Mouse (Mus musculus): Measurements from ENCODE around the gene Ccdc28b. TPM values are rescaled to one million over a fixed set of nuclear protein-coding genes. Genes with fewer than 3 reads are reported as not detected.

Gene Ccdc28b
- polyA plus RNA-seq (2015; fragmentation: Nextera tagmentation; extraction: Ambion mirVana): 47.3 and 52.4 TPM in 2 replicates

DNA sequence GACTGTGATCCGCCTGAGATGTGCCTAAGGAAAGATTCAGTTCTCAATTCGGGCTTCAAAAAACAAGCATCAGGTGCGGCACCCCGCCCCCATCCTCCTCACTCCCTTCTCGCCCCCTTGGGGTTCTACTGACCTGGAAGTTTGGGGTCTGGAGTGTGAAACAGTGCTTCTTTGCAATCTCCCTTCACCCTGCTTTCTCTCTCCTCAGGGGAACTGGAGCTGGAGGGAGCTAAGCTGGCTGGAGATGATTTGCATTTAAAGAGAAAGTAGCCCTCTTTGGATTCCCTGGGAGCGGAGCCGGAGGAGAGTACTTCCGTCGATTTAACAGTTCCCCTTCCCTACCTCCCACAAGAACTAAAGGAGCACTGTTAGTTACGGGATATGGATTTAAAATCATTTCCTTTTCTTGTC is at the start of gene Ccdc28b:
TSS of gene Ccdc28b (minus strand) at position 267 of the 411 bp plus-strand sequence.
- 0% methylated on average over 10 of the region's 10 CpGs for WGBS
- peak within 1 kb of the TSS; percentile 87 for H3K4me2 ChIP-seq
- H3K27ac ChIP-seq: peak within 1 kb of the TSS; percentile 89
- H3K36me3 ChIP-seq: peaks cover 23% of the 10 kb centered on the region
- H3K9ac ChIP-seq: peak within 1 kb of the TSS; percentile 84
- peak within 1 kb of the TSS; percentile 77 for H3K4me3 ChIP-seq
- H3K27me3 ChIP-seq: no peaks in the 10 kb centered on the region
- peak; percentile 33 for ATAC-seq (replicated peaks; ENCODE audit: insufficient number of reproducible peaks, insufficient read depth, low FRiP score, low read depth)
- no peaks in the 10 kb centered on the region for H3K9me3 ChIP-seq (replicated peaks)
- peaks cover 42% of the 10 kb centered on the region for H3K4me1 ChIP-seq (replicated peaks)

DNA sequence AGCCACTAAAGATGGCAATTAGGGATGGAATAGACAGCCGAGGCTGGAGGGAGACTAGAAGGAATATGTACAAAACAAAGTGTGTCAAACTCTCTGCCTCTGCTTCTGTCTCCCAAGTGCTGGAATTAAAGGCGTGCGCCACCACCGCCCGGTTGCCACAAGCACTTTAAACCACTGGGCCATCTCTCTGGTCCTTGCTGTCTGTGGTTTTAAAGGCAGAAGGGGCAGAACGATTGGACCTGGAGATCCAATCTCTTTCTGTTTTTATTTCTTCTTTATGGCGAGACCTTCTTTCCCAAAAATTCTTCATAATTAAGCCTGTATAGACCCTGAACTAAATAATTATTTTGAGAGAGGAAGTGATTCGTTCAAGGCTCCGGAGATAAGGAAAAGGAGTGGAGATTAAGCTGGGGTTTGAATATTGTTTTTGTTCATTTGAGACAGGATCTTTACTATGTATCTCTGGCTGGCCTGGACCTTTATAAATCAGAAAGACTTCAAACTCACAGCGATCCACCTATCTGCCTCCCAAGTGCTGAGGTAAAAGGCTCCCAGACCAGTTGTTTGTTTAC is 49.2 kb upstream of the Ccdc28b start:
- peak overlapping the region; percentile 95 for H3K27ac ChIP-seq
- H3K4me3 ChIP-seq: peak overlapping the region; percentile 84
- peak overlapping the region; percentile 77 for H3K4me2 ChIP-seq
- peaks cover 14% of the 10 kb centered on the region for H3K4me1 ChIP-seq (replicated peaks)
- H3K9me3 ChIP-seq (replicated peaks): no peaks in the 10 kb centered on the region
- ATAC-seq (replicated peaks; ENCODE audit: insufficient number of reproducible peaks, insufficient read depth, low FRiP score, low read depth): no peak; the same call in 1 of the 2 replicates
- peak overlapping the region; percentile 81 for H3K9ac ChIP-seq
- H3K27me3 ChIP-seq: no peaks in the 10 kb centered on the region
- WGBS: 4% methylated on average over 10 of the region's 10 CpGs
- H3K36me3 ChIP-seq: peaks cover 16% of the 10 kb centered on the region

DNA sequence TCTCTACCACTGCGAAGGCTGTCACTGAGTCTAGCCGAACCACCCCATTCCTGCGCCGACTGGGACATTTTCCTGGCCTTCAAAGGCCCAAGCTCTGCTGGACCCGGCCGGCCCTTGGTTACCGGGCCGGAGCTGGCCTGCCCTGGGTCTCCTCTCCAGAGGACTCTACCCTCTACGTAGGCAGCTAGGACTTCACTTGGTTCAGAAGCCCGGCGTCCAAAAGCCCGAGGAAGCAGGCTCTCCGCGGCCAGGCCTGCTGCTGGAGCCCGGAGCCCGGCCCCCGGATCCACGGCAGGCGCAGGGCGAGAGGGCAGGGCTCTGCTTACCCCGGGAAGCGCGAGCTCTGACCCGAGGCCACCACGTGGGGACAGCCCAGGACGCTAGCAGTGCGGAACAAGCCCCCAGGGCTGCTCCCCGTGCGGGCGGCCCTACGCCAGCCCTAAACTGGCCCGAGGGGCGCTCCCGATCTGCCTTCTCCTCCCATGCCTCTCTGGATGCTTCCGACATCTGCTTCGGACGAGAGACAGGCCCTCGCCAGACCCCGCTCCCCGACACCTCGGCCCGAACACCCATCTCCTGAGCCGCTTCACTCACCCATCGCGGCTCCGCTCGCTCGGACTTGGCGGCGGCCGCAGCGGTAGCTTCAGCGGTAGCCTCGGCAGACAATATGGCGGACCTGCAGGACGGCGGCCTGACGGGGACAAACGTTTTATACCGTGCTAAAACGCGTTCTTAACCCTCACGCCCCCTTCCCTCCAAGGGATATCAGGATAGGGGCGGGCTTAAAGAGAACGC is 48.5 kb upstream of the Ccdc28b start, which contains the start of gene Kpna6:
TSS of gene Kpna6 (minus strand) at position 685 of the 795 bp plus-strand sequence.
- Histone ChIP-seq H3K27ac (peak within 1 kb of the TSS; percentile 95), H3K9ac (peak within 1 kb of the TSS; percentile 81), H3K36me3 (peaks cover 14% of the 10 kb centered on the region; the same call in 1 of the 2 replicates), H3K9me3 (replicated peaks) (no peaks in the 10 kb centered on the region), H3K27me3 (no peaks in the 10 kb centered on the region), H3K4me2 (peak within 1 kb of the TSS; percentile 77), H3K4me3 (peak within 1 kb of the TSS; percentile 84), H3K4me1 (replicated peaks) (peaks cover 14% of the 10 kb centered on the region)
- peak; percentile 93 for ATAC-seq (replicated peaks; ENCODE audit: insufficient number of reproducible peaks, insufficient read depth, low FRiP score, low read depth)
- WGBS: under 1% methylated on average over 64 of the region's 65 CpGs

DNA sequence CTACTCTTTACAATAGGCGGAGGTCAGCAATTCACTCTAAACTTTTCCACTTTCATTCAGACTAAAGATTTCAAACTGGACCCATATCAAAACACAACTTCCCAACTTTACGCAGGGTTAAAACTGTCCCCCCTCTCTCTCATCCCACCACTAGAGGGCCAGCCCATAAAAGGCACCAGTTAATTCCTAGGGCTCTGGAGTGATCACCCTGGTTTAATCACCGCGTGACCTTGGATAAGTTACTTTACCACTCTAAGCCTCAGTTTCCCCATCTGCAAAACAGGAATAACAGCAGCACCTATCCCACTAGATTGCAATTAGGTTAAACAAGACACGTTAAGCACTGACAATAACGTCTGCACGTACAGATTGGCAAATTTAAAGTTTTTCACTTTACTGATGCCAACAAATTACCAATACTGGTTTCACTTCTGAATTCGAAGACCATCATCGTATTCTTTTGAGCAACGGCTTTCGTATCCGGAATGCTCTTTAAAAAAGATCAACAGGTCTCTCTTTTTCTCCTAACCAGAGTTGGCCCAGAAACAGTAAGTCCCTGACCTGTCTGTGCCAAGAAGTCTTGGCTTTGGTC is 47.8 kb upstream of the Ccdc28b start:
- no peak; the same call in 1 of the 2 replicates for ATAC-seq (replicated peaks; ENCODE audit: insufficient number of reproducible peaks, insufficient read depth, low FRiP score, low read depth)
- H3K4me3 ChIP-seq: peak overlapping the region; percentile 84
- 5% methylated on average over 12 of the region's 12 CpGs for WGBS

DNA sequence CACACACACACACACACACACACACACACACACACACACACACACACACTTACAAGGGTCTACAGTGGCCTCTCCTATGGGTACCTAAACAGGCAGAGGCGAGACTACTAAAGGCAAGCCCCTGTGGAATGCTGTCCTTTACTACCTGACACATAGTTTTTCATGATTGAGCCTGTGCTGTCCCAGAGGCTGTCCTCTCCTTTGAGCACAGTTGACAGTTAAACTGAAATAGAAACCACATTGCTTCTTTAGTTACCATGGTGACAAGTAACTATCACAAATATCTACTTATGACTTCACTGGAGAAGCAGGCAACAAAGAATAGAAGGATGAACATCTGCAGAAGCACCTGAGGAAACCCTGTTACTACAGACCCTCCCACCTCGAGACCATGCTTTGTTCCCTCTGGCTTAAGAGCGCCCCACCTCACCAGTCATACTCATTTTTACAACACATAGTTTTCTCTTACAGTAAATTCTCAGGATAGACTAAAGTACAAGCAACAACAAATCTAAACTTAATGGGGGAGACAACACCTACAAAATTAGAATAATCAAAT is 38.6 kb upstream of the Ccdc28b start:
- no peaks in the 10 kb centered on the region for H3K9me3 ChIP-seq (replicated peaks)
- H3K4me1 ChIP-seq (replicated peaks): no peaks in the 10 kb centered on the region
- H3K4me3 ChIP-seq: no peak overlapping the region
- no peak overlapping the region for H3K4me2 ChIP-seq
- H3K36me3 ChIP-seq: peaks cover 51% of the 10 kb centered on the region
- H3K27ac ChIP-seq: no peak overlapping the region
- ATAC-seq (replicated peaks; ENCODE audit: insufficient number of reproducible peaks, insufficient read depth, low FRiP score, low read depth): no peak
- WGBS: 75% methylated on average over 3 of the region's 3 CpGs
- H3K27me3 ChIP-seq: no peaks in the 10 kb centered on the region
- H3K9ac ChIP-seq: no peak overlapping the region

More for the DNA sequence above, 47.8 kb upstream of the Ccdc28b start:
- Histone ChIP-seq H3K4me2 (peak overlapping the region; percentile 77), H3K27ac (peak overlapping the region; percentile 95), H3K27me3 (no peaks in the 10 kb centered on the region), H3K9ac (peak overlapping the region; percentile 81), H3K4me1 (replicated peaks) (peaks cover 14% of the 10 kb centered on the region), H3K9me3 (replicated peaks) (no peaks in the 10 kb centered on the region), H3K36me3 (peaks cover 12% of the 10 kb centered on the region; the same call in 1 of the 2 replicates)

DNA sequence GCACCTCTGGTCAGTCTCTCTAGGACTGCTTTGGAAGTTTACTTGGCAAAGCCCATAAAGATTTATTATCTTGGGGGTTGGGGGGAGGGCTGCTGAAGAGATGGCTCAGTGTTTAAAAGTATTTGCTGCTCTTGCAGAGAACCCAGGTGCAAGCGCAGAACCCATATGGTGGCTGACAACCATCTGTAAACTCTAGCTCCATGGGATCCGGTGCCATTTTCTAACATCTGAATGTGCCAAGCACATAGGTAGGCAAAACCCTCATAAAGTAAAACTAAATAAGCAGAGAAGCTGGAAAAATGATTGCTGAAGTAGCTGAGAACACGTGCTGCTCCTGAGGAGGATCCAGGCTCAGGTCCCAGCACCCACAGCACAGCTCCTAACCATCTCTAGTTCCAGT is 37.8 kb upstream of the Ccdc28b start:
- Histone ChIP-seq H3K9ac (no peak overlapping the region), H3K27me3 (no peaks in the 10 kb centered on the region), H3K36me3 (peaks cover 54% of the 10 kb centered on the region), H3K27ac (no peak overlapping the region), H3K4me1 (replicated peaks) (no peaks in the 10 kb centered on the region), H3K4me2 (no peak overlapping the region), H3K4me3 (no peak overlapping the region), H3K9me3 (replicated peaks) (no peaks in the 10 kb centered on the region)
- WGBS: 90% methylated on average over 3 of the region's 3 CpGs
- no peak for ATAC-seq (replicated peaks; ENCODE audit: insufficient number of reproducible peaks, insufficient read depth, low FRiP score, low read depth)

DNA sequence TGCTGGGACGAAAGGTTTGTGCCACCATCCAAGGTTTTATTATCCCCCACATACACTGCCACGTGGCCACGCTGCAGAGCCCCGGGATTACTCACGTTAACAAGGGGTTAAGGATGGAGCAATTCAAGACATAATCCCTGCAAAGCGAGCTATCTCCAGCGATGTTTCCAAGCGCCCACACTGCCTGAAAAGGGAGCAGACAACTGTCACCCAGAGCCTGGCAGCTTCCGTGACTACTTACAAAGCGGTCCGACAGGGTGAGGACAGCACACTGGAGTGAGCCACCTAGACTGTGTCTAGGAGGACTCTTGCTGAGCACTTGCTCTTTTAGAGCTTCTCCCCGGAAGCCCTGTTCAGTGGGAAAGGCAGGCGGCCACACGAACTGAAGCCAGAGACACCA is 31.0 kb upstream of the Ccdc28b start:
- ATAC-seq (replicated peaks; ENCODE audit: insufficient number of reproducible peaks, insufficient read depth, low FRiP score, low read depth): no peak
- no peak overlapping the region for H3K27ac ChIP-seq
- H3K27me3 ChIP-seq: no peaks in the 10 kb centered on the region
- 86% methylated on average over 14 of the region's 14 CpGs for WGBS
- H3K9me3 ChIP-seq (replicated peaks): no peaks in the 10 kb centered on the region
- H3K9ac ChIP-seq: no peak overlapping the region
- no peak overlapping the region for H3K4me2 ChIP-seq
- no peaks in the 10 kb centered on the region for H3K4me1 ChIP-seq (replicated peaks)
- peaks cover 88% of the 10 kb centered on the region for H3K36me3 ChIP-seq
- no peak overlapping the region for H3K4me3 ChIP-seq

DNA sequence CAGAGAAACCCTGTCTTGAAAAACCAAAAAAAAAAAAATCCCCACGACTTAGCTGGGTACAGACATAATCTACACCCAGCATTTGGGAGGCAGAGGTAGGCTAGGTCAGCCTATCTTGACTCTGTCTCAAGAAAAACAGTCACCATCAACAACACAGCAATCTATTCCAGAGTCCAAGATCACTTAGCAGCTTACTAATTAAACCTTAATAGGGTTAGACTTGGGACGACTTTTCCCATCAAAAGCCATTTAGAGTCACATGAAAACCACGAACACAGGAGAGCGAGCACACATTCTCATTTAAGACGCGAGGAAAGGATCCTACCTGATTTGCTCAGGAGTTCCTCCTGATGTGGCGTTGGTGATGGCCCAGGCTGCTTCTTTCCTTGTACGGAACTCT is 26.6 kb upstream of the Ccdc28b start:
- ATAC-seq (replicated peaks; ENCODE audit: insufficient number of reproducible peaks, insufficient read depth, low FRiP score, low read depth): no peak
- H3K27me3 ChIP-seq: no peaks in the 10 kb centered on the region
- H3K4me1 ChIP-seq (replicated peaks): no peaks in the 10 kb centered on the region
- 93% methylated on average over 8 of the region's 8 CpGs for WGBS
- peaks cover 92% of the 10 kb centered on the region for H3K36me3 ChIP-seq
- H3K4me2 ChIP-seq: no peak overlapping the region
- no peak overlapping the region for H3K27ac ChIP-seq
- no peak overlapping the region for H3K4me3 ChIP-seq
- no peak overlapping the region for H3K9ac ChIP-seq
- no peaks in the 10 kb centered on the region for H3K9me3 ChIP-seq (replicated peaks)

DNA sequence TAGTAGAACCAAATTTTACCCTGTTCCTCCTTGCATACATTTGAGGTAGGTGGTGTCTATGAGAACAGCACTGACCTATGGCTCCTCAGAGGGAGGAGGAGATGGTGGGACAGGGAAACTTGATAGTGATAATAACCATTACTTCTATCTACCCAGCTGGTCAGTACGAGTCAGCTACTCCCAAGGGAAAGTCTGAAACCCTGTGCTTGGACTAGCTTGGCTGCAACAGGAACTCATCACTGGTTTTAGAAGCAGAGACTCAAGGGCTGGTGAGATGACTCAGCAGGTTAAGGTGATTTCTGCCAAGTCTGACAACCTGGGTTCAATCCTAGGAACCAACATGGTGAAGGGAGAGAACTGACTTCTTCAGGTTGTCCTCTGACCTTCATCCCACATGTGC is 24.9 kb upstream of the Ccdc28b start:
- Histone ChIP-seq H3K4me2 (no peak overlapping the region), H3K36me3 (peaks cover 77% of the 10 kb centered on the region), H3K27ac (no peak overlapping the region), H3K9ac (no peak overlapping the region), H3K4me3 (no peak overlapping the region), H3K4me1 (replicated peaks) (no peaks in the 10 kb centered on the region), H3K9me3 (replicated peaks) (no peaks in the 10 kb centered on the region), H3K27me3 (no peaks in the 10 kb centered on the region)
- ATAC-seq (replicated peaks; ENCODE audit: insufficient number of reproducible peaks, insufficient read depth, low FRiP score, low read depth): no peak
- WGBS: 65% methylated on average over 1 of the region's 1 CpGs

DNA sequence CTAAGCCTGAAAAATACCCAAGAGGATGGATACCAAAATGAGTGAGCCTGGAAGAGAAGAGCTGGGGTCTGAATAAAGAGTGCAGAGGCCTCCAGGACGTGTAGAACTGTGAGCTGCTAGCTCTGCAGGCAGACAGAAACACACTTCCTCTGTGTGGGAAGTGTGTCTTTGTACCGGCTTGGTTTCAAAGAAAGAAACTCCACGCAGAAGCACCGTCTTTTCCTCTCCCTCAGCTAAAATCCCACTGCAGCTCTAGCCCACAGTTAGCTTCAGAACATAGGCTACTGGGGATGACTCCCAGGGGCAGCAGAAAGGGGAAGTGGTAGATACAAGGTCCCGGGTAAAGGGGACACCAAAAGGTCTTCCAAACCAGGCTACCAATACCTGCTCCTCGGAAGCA is 21.5 kb upstream of the Ccdc28b start:
- no peak for ATAC-seq (replicated peaks; ENCODE audit: insufficient number of reproducible peaks, insufficient read depth, low FRiP score, low read depth)
- WGBS: 80% methylated on average over 6 of the region's 6 CpGs
- no peak overlapping the region for H3K9ac ChIP-seq

DNA sequence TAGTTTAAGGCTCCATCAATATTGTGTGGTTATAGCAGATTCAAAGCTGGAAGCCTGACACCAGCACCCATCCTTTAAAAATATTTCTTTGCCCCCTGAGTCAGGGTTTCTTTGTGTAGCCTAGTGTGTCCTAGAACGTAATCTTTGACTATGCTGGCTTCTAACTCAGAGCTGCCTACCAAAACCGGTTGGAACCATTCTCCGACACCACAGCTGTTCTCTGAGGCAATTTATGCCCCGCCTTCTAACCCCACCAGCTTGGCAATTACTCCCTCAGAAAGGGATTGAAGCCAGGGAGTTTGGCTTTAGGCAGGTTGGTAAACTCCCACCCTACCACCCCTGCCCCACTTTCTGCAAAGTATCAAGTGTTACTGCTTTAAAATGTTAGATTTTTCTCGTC is 18.0 kb upstream of the Ccdc28b start:
- H3K36me3 ChIP-seq: peaks cover 37% of the 10 kb centered on the region
- no peak overlapping the region for H3K4me3 ChIP-seq
- H3K9me3 ChIP-seq (replicated peaks): no peaks in the 10 kb centered on the region
- H3K4me2 ChIP-seq: peak overlapping the region; percentile 81; the same call in 1 of the 2 replicates
- no peak overlapping the region for H3K9ac ChIP-seq
- 53% methylated on average over 5 of the region's 5 CpGs for WGBS
- H3K27ac ChIP-seq: peak overlapping the region; percentile 35; the same call in 1 of the 2 replicates
- no peaks in the 10 kb centered on the region for H3K27me3 ChIP-seq
- H3K4me1 ChIP-seq (replicated peaks): peaks cover 32% of the 10 kb centered on the region
- no peak for ATAC-seq (replicated peaks; ENCODE audit: insufficient number of reproducible peaks, insufficient read depth, low FRiP score, low read depth)

More for the DNA sequence above, 21.5 kb upstream of the Ccdc28b start:
- Histone ChIP-seq H3K27me3 (no peaks in the 10 kb centered on the region), H3K4me1 (replicated peaks) (peaks cover 5% of the 10 kb centered on the region), H3K36me3 (peaks cover 50% of the 10 kb centered on the region), H3K27ac (no peak overlapping the region), H3K9me3 (replicated peaks) (no peaks in the 10 kb centered on the region), H3K4me2 (no peak overlapping the region), H3K4me3 (no peak overlapping the region)
